Mouse (Mus musculus): ENCODE data around the gene Parva. TPM values are rescaled to one million over a fixed set of nuclear protein-coding genes. Genes with fewer than 3 reads are reported as not detected.
A peak's percentile ranks its signal among the peaks of the same experiment; 100 is the strongest.

Gene Parva
- polyA plus RNA-seq, 1 experiment from 2014 or later, result 70.0 TPM

DNA sequence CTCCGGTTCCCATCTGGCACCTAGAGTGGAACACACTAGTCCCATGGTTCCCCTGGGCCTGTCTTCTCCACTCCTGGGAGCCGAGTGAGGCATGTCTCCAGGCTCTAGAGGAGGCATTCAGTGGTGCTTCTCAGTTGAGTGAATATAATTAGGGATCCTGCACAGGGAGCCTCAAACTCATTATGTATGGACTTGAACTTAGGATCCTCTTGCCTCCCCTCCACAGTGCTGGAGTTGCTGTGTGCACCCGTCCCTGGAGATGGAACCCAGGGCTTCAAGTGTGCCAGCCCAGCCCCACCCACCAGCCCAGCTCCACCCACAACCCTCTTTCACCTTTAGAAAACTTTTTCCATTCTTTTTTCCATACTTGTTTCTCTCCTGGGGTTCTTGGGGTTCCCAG lies 106.8 kb downstream of the Parva start:
- Histone ChIP-seq H3K9ac (replicated peaks; ENCODE audit: low read depth) (no peak overlapping the region), H3K4me3 (ENCODE audit: low read depth, low read length) (no peak overlapping the region), H3K4me1 (ENCODE audit: insufficient read depth, low read depth, low read length) (peaks cover 5% of the 10 kb centered on the region; the same call in 1 of the 2 replicates), H3K36me3 (ENCODE audit: insufficient read depth, low read length) (no peaks in the 10 kb centered on the region), H3K27me3 (replicated peaks; ENCODE audit: insufficient read depth, low read length) (no peaks in the 10 kb centered on the region), H3K9me3 (ENCODE audit: low read length) (no peaks in the 10 kb centered on the region), H3K4me2 (replicated peaks; ENCODE audit: low read depth, low read length) (no peak overlapping the region), H3K27ac (ENCODE audit: low read length) (no peak overlapping the region)
- 71% methylated on average over 3 of the region's 3 CpGs for whole genome bisulfite sequencing
- ATAC-seq (no peak), DNase-seq (ENCODE audit: low spot score) (no peak)
- no peak for TF ChIP-seq EP300 (IDR thresholded peaks at IDR 0.05)
- TF ChIP-seq CTCF (IDR thresholded peaks at IDR 0.05), result no peak

DNA sequence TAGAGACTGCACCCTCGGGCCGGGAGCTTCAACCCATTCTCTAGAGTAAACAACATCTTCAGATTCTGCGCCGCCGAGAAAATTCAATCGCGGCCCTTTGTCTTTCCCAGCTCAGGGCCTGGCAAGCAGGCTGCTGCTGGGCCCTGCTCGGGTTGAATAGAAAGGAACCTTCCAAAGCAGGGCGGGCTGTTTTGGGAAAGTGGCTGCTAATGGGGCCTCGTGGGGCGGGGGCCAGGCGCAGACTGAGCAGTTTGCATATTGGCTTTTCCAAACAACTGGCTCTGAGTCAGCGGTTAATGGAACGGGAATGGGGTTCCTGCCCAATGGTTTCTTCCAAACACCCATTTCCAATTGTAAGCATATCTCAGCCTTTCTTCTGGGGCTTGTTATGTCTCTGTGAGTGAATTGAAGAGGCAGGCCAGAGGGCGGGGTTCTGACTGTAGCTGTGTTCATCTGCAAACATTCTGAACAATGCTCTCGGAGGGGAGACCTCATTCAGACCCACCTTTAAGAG lies 108.2 kb downstream of the Parva start:
- no peak overlapping the region for H3K4me3 ChIP-seq (ENCODE audit: low read depth, low read length)
- TF ChIP-seq EP300 (IDR thresholded peaks at IDR 0.05), result no peak
- no peak for TF ChIP-seq CTCF (IDR thresholded peaks at IDR 0.05)
- H3K36me3 ChIP-seq (ENCODE audit: insufficient read depth, low read length), result no peaks in the 10 kb centered on the region
- no peaks in the 10 kb centered on the region for H3K9me3 ChIP-seq (ENCODE audit: low read length)
- H3K27ac ChIP-seq (ENCODE audit: low read length), result peak overlapping the region; percentile 60; the same call in 1 of the 2 replicates
- no peaks in the 10 kb centered on the region for H3K27me3 ChIP-seq (replicated peaks; ENCODE audit: insufficient read depth, low read length)
- DNase-seq (ENCODE audit: low spot score) (peak; percentile 77), ATAC-seq (peak; percentile 90)
- peaks cover 5% of the 10 kb centered on the region; the same call in 1 of the 2 replicates for H3K4me1 ChIP-seq (ENCODE audit: insufficient read depth, low read depth, low read length)
- no peak overlapping the region for H3K4me2 ChIP-seq (replicated peaks; ENCODE audit: low read depth, low read length)
- 16% methylated on average over 16 of the region's 16 CpGs for WGBS
- H3K9ac ChIP-seq (replicated peaks; ENCODE audit: low read depth), result no peak overlapping the region

DNA sequence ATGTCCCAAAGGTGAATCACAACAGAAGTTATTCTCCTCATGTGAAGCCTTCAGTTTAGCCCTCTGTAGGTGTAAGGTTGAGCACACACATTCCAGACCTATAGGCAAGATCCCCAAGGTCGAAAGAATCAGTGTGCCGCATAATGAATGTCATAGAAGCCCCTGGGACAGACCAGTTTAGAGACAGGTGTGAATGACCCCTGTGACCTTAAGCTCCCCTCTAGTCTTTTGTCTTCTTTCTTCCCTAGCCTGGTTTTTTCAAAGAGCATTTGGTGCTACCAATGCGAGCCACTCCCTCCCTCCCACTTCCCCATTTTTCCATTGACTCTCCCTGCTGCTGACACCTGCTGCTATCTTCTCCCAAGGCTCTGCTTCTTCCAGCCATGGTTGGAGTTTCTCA lies 121.8 kb downstream of the Parva start:
- H3K36me3 ChIP-seq (ENCODE audit: insufficient read depth, low read length), result peaks cover 7% of the 10 kb centered on the region; the same call in 1 of the 2 replicates
- H3K4me3 ChIP-seq (ENCODE audit: low read depth, low read length), result no peak overlapping the region
- DNase-seq (ENCODE audit: low spot score) (no peak), ATAC-seq (no peak)
- TF ChIP-seq CTCF (IDR thresholded peaks at IDR 0.05) (no peak), EP300 (IDR thresholded peaks at IDR 0.05) (no peak)
- 94% methylated on average over 3 of the region's 3 CpGs for WGBS
- no peaks in the 10 kb centered on the region for H3K9me3 ChIP-seq (ENCODE audit: low read length)
- no peak overlapping the region for H3K9ac ChIP-seq (replicated peaks; ENCODE audit: low read depth)
- H3K27me3 ChIP-seq (replicated peaks; ENCODE audit: insufficient read depth, low read length), result no peaks in the 10 kb centered on the region
- H3K4me1 ChIP-seq (ENCODE audit: insufficient read depth, low read depth, low read length), result no peaks in the 10 kb centered on the region
- no peak overlapping the region for H3K27ac ChIP-seq (ENCODE audit: low read length)
- H3K4me2 ChIP-seq (replicated peaks; ENCODE audit: low read depth, low read length), result no peak overlapping the region

DNA sequence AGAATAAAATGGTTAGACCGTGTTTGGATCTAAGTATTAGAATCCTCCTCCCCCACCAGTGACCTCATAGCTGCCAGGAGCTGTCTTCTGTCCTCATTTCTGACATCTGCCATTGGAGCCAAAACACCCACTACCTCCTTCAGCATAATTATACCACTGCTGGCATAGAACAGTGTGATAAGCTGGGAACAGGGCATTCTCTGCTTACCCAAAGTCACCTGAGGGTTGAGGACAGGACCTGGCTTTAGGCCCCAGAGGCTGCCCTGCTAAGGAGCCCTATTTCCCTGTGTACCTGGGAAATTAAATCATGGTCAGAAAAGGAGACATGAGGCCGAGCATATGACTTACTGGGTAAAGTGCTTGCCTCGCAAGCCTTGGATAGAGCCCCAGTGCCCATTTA lies 134.2 kb downstream of the Parva start:
- Histone ChIP-seq H3K27ac (ENCODE audit: low read length) (no peak overlapping the region), H3K9me3 (ENCODE audit: low read length) (no peaks in the 10 kb centered on the region), H3K4me2 (replicated peaks; ENCODE audit: low read depth, low read length) (no peak overlapping the region), H3K36me3 (ENCODE audit: insufficient read depth, low read length) (peaks cover 15% of the 10 kb centered on the region; the same call in 1 of the 2 replicates), H3K4me3 (ENCODE audit: low read depth, low read length) (no peak overlapping the region), H3K4me1 (ENCODE audit: insufficient read depth, low read depth, low read length) (no peaks in the 10 kb centered on the region), H3K9ac (replicated peaks; ENCODE audit: low read depth) (no peak overlapping the region), H3K27me3 (replicated peaks; ENCODE audit: insufficient read depth, low read length) (no peaks in the 10 kb centered on the region)
- TF ChIP-seq EP300 (IDR thresholded peaks at IDR 0.05) (no peak), CTCF (IDR thresholded peaks at IDR 0.05) (no peak)
- DNase-seq (ENCODE audit: low spot score) (no peak), ATAC-seq (no peak)
- 84% methylated on average over 3 of the region's 3 CpGs for WGBS

DNA sequence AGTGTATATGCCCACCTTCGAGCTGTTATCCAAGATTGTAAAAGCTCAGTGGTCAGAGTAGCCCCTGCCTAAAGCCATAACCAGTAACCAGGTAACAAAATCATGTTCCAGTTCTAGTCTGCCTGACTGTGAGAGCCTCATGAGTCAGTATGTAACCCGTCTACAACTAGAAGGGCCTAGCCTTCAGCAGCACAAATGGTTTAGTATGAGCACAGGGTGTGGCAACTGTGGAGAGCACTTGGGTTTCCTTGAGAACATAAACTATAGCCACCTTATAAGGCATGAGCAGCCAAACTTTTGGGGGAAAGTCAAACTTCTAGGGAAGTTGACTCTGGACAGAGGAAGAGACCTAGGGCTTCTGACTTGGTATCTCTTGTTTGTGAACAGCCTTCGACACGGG lies 139.7 kb downstream of the Parva start:
- ATAC-seq (peak; percentile 92), DNase-seq (ENCODE audit: low spot score) (peak; percentile 77)
- H3K4me2 ChIP-seq (replicated peaks; ENCODE audit: low read depth, low read length), result no peak overlapping the region
- H3K9me3 ChIP-seq (ENCODE audit: low read length), result no peaks in the 10 kb centered on the region
- H3K9ac ChIP-seq (replicated peaks; ENCODE audit: low read depth), result no peak overlapping the region
- H3K4me1 ChIP-seq (ENCODE audit: insufficient read depth, low read depth, low read length), result no peaks in the 10 kb centered on the region
- peak overlapping the region; percentile 47 for H3K27ac ChIP-seq (ENCODE audit: low read length)
- peaks cover 3% of the 10 kb centered on the region; the same call in 1 of the 2 replicates for H3K36me3 ChIP-seq (ENCODE audit: insufficient read depth, low read length)
- H3K27me3 ChIP-seq (replicated peaks; ENCODE audit: insufficient read depth, low read length), result no peaks in the 10 kb centered on the region
- TF ChIP-seq EP300 (IDR thresholded peaks at IDR 0.05) (peak; percentile 61; the same call in 1 of the 2 replicates), CTCF (IDR thresholded peaks at IDR 0.05) (no peak)
- 82% methylated on average over 4 of the region's 4 CpGs for WGBS
- no peak overlapping the region for H3K4me3 ChIP-seq (ENCODE audit: low read depth, low read length)

DNA sequence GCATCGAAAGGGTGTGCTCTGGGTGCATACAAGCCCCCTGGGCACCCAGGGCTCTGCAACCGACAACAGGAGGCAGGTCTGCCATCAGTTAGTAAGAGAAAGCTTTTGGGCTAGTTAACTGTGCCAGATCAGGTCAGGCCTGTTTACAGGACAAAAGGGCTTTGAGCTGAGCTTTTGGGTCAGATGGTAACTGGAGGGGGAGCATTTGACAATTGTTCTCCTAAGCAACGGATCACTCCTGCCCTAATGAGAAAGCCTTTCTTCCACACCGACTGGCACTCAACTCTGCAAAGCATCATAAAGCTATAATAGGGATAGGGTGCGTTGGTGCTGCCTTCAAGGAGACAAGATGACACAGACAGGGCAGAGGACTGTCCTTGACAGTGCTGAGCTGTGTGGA lies 141.7 kb downstream of the Parva start:
- Histone ChIP-seq H3K9ac (replicated peaks; ENCODE audit: low read depth) (no peak overlapping the region), H3K9me3 (ENCODE audit: low read length) (no peaks in the 10 kb centered on the region), H3K27me3 (replicated peaks; ENCODE audit: insufficient read depth, low read length) (no peaks in the 10 kb centered on the region), H3K27ac (ENCODE audit: low read length) (no peak overlapping the region), H3K36me3 (ENCODE audit: insufficient read depth, low read length) (no peaks in the 10 kb centered on the region; the same call in 1 of the 2 replicates), H3K4me2 (replicated peaks; ENCODE audit: low read depth, low read length) (no peak overlapping the region), H3K4me3 (ENCODE audit: low read depth, low read length) (no peak overlapping the region), H3K4me1 (ENCODE audit: insufficient read depth, low read depth, low read length) (no peaks in the 10 kb centered on the region)
- 75% methylated on average over 5 of the region's 5 CpGs for WGBS
- DNase-seq (ENCODE audit: low spot score) (no peak), ATAC-seq (no peak)
- no peak for TF ChIP-seq CTCF (IDR thresholded peaks at IDR 0.05)
- no peak for TF ChIP-seq EP300 (IDR thresholded peaks at IDR 0.05)
